Mouse (Mus musculus) kidney, adult 18-20 months (tissue): ENCODE results near the gene Dgcr6.
A peak's percentile ranks its signal among the peaks of the same experiment; 100 is the strongest.
"Not testable (repeated sequence)": the region's sequence is repeated elsewhere in the genome, so short reads cannot be mapped to it uniquely, and the experiment has no call there.

ENCODE experiments used
- DNase-seq: peaks from one replicate; pipeline ENCODE4 v3.0.0; 2021

Dgcr6 gene

GRCm38 (mm10) chr16:18052731-18053202 lies at the start of gene Dgcr6:
Gene Dgcr6 (plus strand): TSS chr16:18052860.
- DNase-seq: peak; percentile 84

GRCm38 (mm10) chr16:18004589-18004988 lies 48.1 kb upstream of the Dgcr6 start:
- no peak for DNase-seq

GRCm38 (mm10) chr16:18007083-18007482 lies 45.6 kb upstream of the Dgcr6 start:
- DNase-seq: no peak

- no peak for DNase-seq
Measured at GRCm38 (mm10) chr16:18011101-18011500, 41.6 kb upstream of the Dgcr6 start.

- not testable (repeated sequence) for DNase-seq
Measured at GRCm38 (mm10) chr16:18016482-18016881, 36.2 kb upstream of the Dgcr6 start.

- no peak for DNase-seq
Measured at GRCm38 (mm10) chr16:18022780-18023557, 29.7 kb upstream of the Dgcr6 start.

- DNase-seq: no peak
Measured at GRCm38 (mm10) chr16:18027371-18027770, 25.3 kb upstream of the Dgcr6 start.

- peak; percentile 47 for DNase-seq
Measured at GRCm38 (mm10) chr16:18031752-18032151, 20.9 kb upstream of the Dgcr6 start.

- no peak for DNase-seq
Measured at GRCm38 (mm10) chr16:18033289-18033688, 19.4 kb upstream of the Dgcr6 start.

- DNase-seq: no peak
Measured at GRCm38 (mm10) chr16:18034286-18034685, 18.4 kb upstream of the Dgcr6 start.

GRCm38 (mm10) chr16:18036425-18036955 lies 16.2 kb upstream of the Dgcr6 start:
- peak; percentile 66 for DNase-seq

- no peak for DNase-seq
Measured at GRCm38 (mm10) chr16:18037025-18037424, 15.6 kb upstream of the Dgcr6 start.

GRCm38 (mm10) chr16:18044991-18045390 lies 7.7 kb upstream of the Dgcr6 start:
- DNase-seq: peak; percentile 48

- peak; percentile 40 for DNase-seq
Measured at GRCm38 (mm10) chr16:18047660-18048059, 5.0 kb upstream of the Dgcr6 start.

GRCm38 (mm10) chr16:18048071-18048470 lies 4.6 kb upstream of the Dgcr6 start:
- no peak for DNase-seq

GRCm38 (mm10) chr16:18052322-18052721 lies 338 bp upstream of the Dgcr6 start:
- no peak for DNase-seq

- no peak for DNase-seq
Measured at GRCm38 (mm10) chr16:18056215-18056614, 3.6 kb downstream of the Dgcr6 start.

GRCm38 (mm10) chr16:18058331-18058731 lies 5.7 kb downstream of the Dgcr6 start:
- DNase-seq: no peak

- no peak for DNase-seq
Measured at GRCm38 (mm10) chr16:18059243-18059642, 6.6 kb downstream of the Dgcr6 start.

- no peak for DNase-seq
Measured at GRCm38 (mm10) chr16:18061201-18061600, 8.5 kb downstream of the Dgcr6 start.

GRCm38 (mm10) chr16:18066060-18067009 lies 13.7 kb downstream of the Dgcr6 start:
- peak; percentile 94 for DNase-seq

GRCm38 (mm10) chr16:18068653-18069376 lies 16.2 kb downstream of the Dgcr6 start:
- DNase-seq: peak; percentile 48

GRCm38 (mm10) chr16:18070798-18071197 lies 18.1 kb downstream of the Dgcr6 start:
- DNase-seq: peak; percentile 35
